ENCODE assay signal across 8 mouse cellular contexts in genomic region chr14:50931493-50932020, GRCm38 (mm10). TPM values are rescaled to one million over a fixed set of nuclear protein-coding genes. Genes with fewer than 3 reads are reported as not detected.
DNase-seq lines count a peak whose midpoint lies in the region; ATAC-seq and TF ChIP-seq lines count a peak whose summit lies in the region.

No protein-coding gene starts in this region.

- H3K9ac ChIP-seq in embryonic facial prominence, embryonic 13.5 days: peak overlapping the region; percentile 73

- peak overlapping the region; percentile 95 for H3K27ac ChIP-seq in embryonic facial prominence, embryonic 13.5 days
- peak overlapping the region; percentile 90 for H3K27ac ChIP-seq in limb, embryonic 10.5 days
- H3K27ac ChIP-seq in olfactory bulb, adult 2 months (ENCODE audit: insufficient read depth, low read depth, low read length): peak overlapping the region; percentile 37

- peak overlapping the region; percentile 64 for H3K4me2 ChIP-seq in embryonic facial prominence, embryonic 13.5 days

- H3K4me1 ChIP-seq in lung, adult 2 months (ENCODE audit: control insufficient read depth, insufficient read depth, low read length): peaks cover 5% of the 10 kb centered on the region; the same call in 1 of the 2 replicates
- H3K4me1 ChIP-seq in embryonic facial prominence, embryonic 13.5 days: peaks cover 19% of the 10 kb centered on the region
- peaks cover 29% of the 10 kb centered on the region for H3K4me1 ChIP-seq in limb, embryonic 10.5 days
- no peaks in the 10 kb centered on the region for H3K4me1 ChIP-seq in olfactory bulb, adult 2 months (ENCODE audit: control insufficient read depth, insufficient read depth, low read length)

- no peak for ATAC-seq in embryonic facial prominence, embryonic 13.5 days (ENCODE audit: insufficient number of reproducible peaks, insufficient read depth, low FRiP score, low TSS enrichment, low read depth)

- no peaks in the 10 kb centered on the region for H3K27me3 ChIP-seq in embryonic facial prominence, embryonic 13.5 days
- H3K27me3 ChIP-seq in limb, embryonic 10.5 days (ENCODE audit: low read depth, poor library complexity, severe bottlenecking): no peaks in the 10 kb centered on the region

- peaks cover 30% of the 10 kb centered on the region for H3K36me3 ChIP-seq in embryonic facial prominence, embryonic 13.5 days
- peaks cover 31% of the 10 kb centered on the region for H3K36me3 ChIP-seq in limb, embryonic 10.5 days

- no peak for TF ChIP-seq POLR2A in lung, adult 2 months (IDR thresholded peaks at IDR 0.05; ENCODE audit: borderline replicate concordance, extremely low read depth, low read depth, low read length)
- TF ChIP-seq POLR2A in olfactory bulb, adult 2 months (IDR thresholded peaks at IDR 0.05; ENCODE audit: insufficient read depth, low read depth, low read length): no peak

- no peaks in the 10 kb centered on the region for H3K9me3 ChIP-seq in embryonic facial prominence, embryonic 13.5 days
- no peaks in the 10 kb centered on the region for H3K9me3 ChIP-seq in limb, embryonic 10.5 days (replicated peaks)

- no peak for TF ChIP-seq CTCF in lung, adult 2 months (IDR thresholded peaks at IDR 0.05; ENCODE audit: insufficient read depth, low read length)
- TF ChIP-seq CTCF in olfactory bulb, adult 2 months (IDR thresholded peaks at IDR 0.05; ENCODE audit: insufficient read depth, low read depth, low read length): no peak

- no peak for DNase-seq in lung, adult 2 months
- no peak for DNase-seq in lung, adult 18-20 months
- no peak for DNase-seq in limb, embryonic 10.5 days (ENCODE audit: low spot score)
- no peak for DNase-seq in cerebellum, postnatal 4 days (ENCODE audit: low spot score in 2 of 2)
- DNase-seq in thymus, postnatal 10 days (ENCODE audit: low spot score in 2 of 2): no peak
- DNase-seq in layer of hippocampus, postnatal 36 days: no peak

- peak overlapping the region; percentile 74 for H3K4me3 ChIP-seq in lung, adult 2 months (replicated peaks; ENCODE audit: extremely low read depth, low read depth, low read length)
- H3K4me3 ChIP-seq in embryonic facial prominence, embryonic 13.5 days: peak overlapping the region; percentile 98
- peak overlapping the region; percentile 85 for H3K4me3 ChIP-seq in limb, embryonic 10.5 days
- peak overlapping the region; percentile 71 for H3K4me3 ChIP-seq in olfactory bulb, adult 2 months (ENCODE audit: insufficient read depth, low read depth, low read length)

- 11% methylated on average over 12 of the region's 12 CpGs for WGBS in lung, adult 2 months
- WGBS in embryonic facial prominence, embryonic 13.5 days: 11% methylated on average over 12 of the region's 12 CpGs
- 13% methylated on average over 12 of the region's 12 CpGs for WGBS in limb, embryonic 10.5 days
- WGBS in olfactory bulb, adult 2 months: 10% methylated on average over 12 of the region's 12 CpGs

RNA-seq across cellular contexts. Expression of gene Pnp, which starts 0.7 kb away (rescaled TPM):
- polyA plus RNA-seq in lung, adult 2 months (2012; rRNA removed): 35.3 and 37.0 TPM in 2 replicates
- polyA plus RNA-seq in embryonic facial prominence, embryonic 13.5 days (2015; fragmentation: Nextera tagmentation; extraction: Ambion mirVana): 49.3 and 49.7 TPM in 2 replicates
- 88.3 and 89.7 TPM in 2 replicates for polyA plus RNA-seq in limb, embryonic 10.5 days (2016; fragmentation: Nextera tagmentation; extraction: Ambion mirVana)
- polyA plus RNA-seq in olfactory bulb, adult 2 months (2012; ENCODE audit: insufficient read depth, insufficient read length, low replicate concordance, missing spikeins): not detected in 2 replicates
- total RNA-seq in layer of hippocampus, postnatal 36 days (2021): 10 to 100 TPM; 12.8 to 13.2 TPM

RNA-seq across cellular contexts. Expression of gene Pip4p1, which starts 0.9 kb away (rescaled TPM):
- 99.1 and 111 TPM in 2 replicates for polyA plus RNA-seq in lung, adult 2 months (2012; rRNA removed)
- 55.6 and 56.9 TPM in 2 replicates for polyA plus RNA-seq in embryonic facial prominence, embryonic 13.5 days (2015; fragmentation: Nextera tagmentation; extraction: Ambion mirVana)
- 45.4 and 51.9 TPM in 2 replicates for polyA plus RNA-seq in limb, embryonic 10.5 days (2016; fragmentation: Nextera tagmentation; extraction: Ambion mirVana)
- polyA plus RNA-seq in olfactory bulb, adult 2 months (2012; ENCODE audit: insufficient read depth, insufficient read length, low replicate concordance, missing spikeins): not detected in 2 replicates
- 100 to 1,000 TPM in 1 of 2 experiments, 10 to 100 TPM in 1; 89.8 to 103 TPM for total RNA-seq in layer of hippocampus, postnatal 36 days (2021)

RNA-seq across cellular contexts. Expression of gene Apex1, which starts 6.8 kb away (rescaled TPM):
- 12.0 and 23.2 TPM in 2 replicates for polyA plus RNA-seq in lung, adult 2 months (2012; rRNA removed)
- polyA plus RNA-seq in embryonic facial prominence, embryonic 13.5 days (2015; fragmentation: Nextera tagmentation; extraction: Ambion mirVana): 263 and 305 TPM in 2 replicates
- 526 and 613 TPM in 2 replicates for polyA plus RNA-seq in limb, embryonic 10.5 days (2016; fragmentation: Nextera tagmentation; extraction: Ambion mirVana)
- not detected in 2 replicates for polyA plus RNA-seq in olfactory bulb, adult 2 months (2012; ENCODE audit: insufficient read depth, insufficient read length, low replicate concordance, missing spikeins)
- total RNA-seq in layer of hippocampus, postnatal 36 days (2021): 10 to 100 TPM; 67.9 to 72.3 TPM

RNA-seq across cellular contexts. Expression of gene Osgep, which starts 6.9 kb away (rescaled TPM):
- polyA plus RNA-seq in lung, adult 2 months (2012; rRNA removed): 104 and 122 TPM in 2 replicates
- 182 and 189 TPM in 2 replicates for polyA plus RNA-seq in embryonic facial prominence, embryonic 13.5 days (2015; fragmentation: Nextera tagmentation; extraction: Ambion mirVana)
- 179 and 201 TPM in 2 replicates for polyA plus RNA-seq in limb, embryonic 10.5 days (2016; fragmentation: Nextera tagmentation; extraction: Ambion mirVana)
- not detected in 2 replicates for polyA plus RNA-seq in olfactory bulb, adult 2 months (2012; ENCODE audit: insufficient read depth, insufficient read length, low replicate concordance, missing spikeins)
- 10 to 100 TPM; 37.3 to 44.1 TPM for total RNA-seq in layer of hippocampus, postnatal 36 days (2021)

RNA-seq across cellular contexts. Expression of gene Gm49342, which starts 12.8 kb away (rescaled TPM):
- polyA plus RNA-seq in lung, adult 2 months (2012; rRNA removed): 20.3 and 46.2 TPM in 2 replicates
- 3.1 TPM in 1 of 2 replicates, not detected in the other for polyA plus RNA-seq in embryonic facial prominence, embryonic 13.5 days (2015; fragmentation: Nextera tagmentation; extraction: Ambion mirVana)
- not detected in 2 replicates for polyA plus RNA-seq in limb, embryonic 10.5 days (2016; fragmentation: Nextera tagmentation; extraction: Ambion mirVana)
- polyA plus RNA-seq in olfactory bulb, adult 2 months (2012; ENCODE audit: insufficient read depth, insufficient read length, low replicate concordance, missing spikeins): not detected in 2 replicates
- 10 to 100 TPM; 14.2 to 17.0 TPM for total RNA-seq in layer of hippocampus, postnatal 36 days (2021)

Comparison
In these comparisons a context has a peak if more than half of its experiments do, and no peak if none do; other contexts are left out.
1. H3K27ac ChIP-seq: peak in every context shown above with its lines; median percentile 95 in embryonic facial prominence, embryonic 13.5 days; 90 in limb, embryonic 10.5 days; 37 in olfactory bulb, adult 2 months.
2. RNA of gene Pnp, which starts 0.7 kb away (polyA plus RNA-seq): 88.3 to 89.7 TPM in limb, embryonic 10.5 days, 49.3 to 49.7 TPM in embryonic facial prominence, embryonic 13.5 days and 35.3 to 37.0 TPM in lung, adult 2 months; not detected in olfactory bulb, adult 2 months; every median in the first group is over 10 times any median in the second.
3. RNA of gene Pip4p1, which starts 0.9 kb away (polyA plus RNA-seq): 99.1 to 111 TPM in lung, adult 2 months, 55.6 to 56.9 TPM in embryonic facial prominence, embryonic 13.5 days and 45.4 to 51.9 TPM in limb, embryonic 10.5 days; not detected in olfactory bulb, adult 2 months; every median in the first group is over 10 times any median in the second.
4. Peak in every context shown above with its lines, with median percentiles within 50 percentile points of each other: H3K4me3 ChIP-seq.